Mouse (Mus musculus) testis, adult 2 months (tissue): ENCODE results near the gene Gpr65.

ENCODE experiments used
- CTCF ChIP-seq: fragments of 200-500 bp; IDR thresholded peaks from 2 replicates; pipeline ENCODE4 v1.5.1; 2012; ENCODE audit warnings: low read depth, mild to moderate bottlenecking, inconsistent platforms, low read length, moderate library complexity; ENCODE audit not compliant: control insufficient read depth, insufficient read depth, insufficient replicate concordance
- POLR2A ChIP-seq: fragments of 200-500 bp; IDR thresholded peaks from 2 replicates; pipeline ENCODE4 v1.6.1; 2012; ENCODE audit warnings: low read depth, mild to moderate bottlenecking, inconsistent platforms, low read length, moderate library complexity; ENCODE audit not compliant: control insufficient read depth

- TF ChIP-seq CTCF (no peak), POLR2A (no peak)
Measured at GRCm38 (mm10) chr12:98292278-98292677, 23.8 kb downstream of the Gpr65 start.
